Mouse (Mus musculus) testis, adult 2 months (tissue): ENCODE data around the gene Myg1. TPM values are rescaled to one million over a fixed set of nuclear protein-coding genes. Genes with fewer than 3 reads are reported as not detected.
A peak's percentile ranks its signal among the peaks of the same experiment; 100 is the strongest.

Source experiments
- H3K27ac ChIP-seq: fragments of 200-500 bp; 2 replicates; pipeline ENCODE4 v1.5.1; 2012; ENCODE audit warnings: low read depth, low read length; ENCODE audit not compliant: control insufficient read depth, insufficient read depth
- H3K27me3 ChIP-seq: fragments of 200-500 bp; 2 replicates; pipeline ENCODE4 v1.6.1; 2012; ENCODE audit warnings: mild to moderate bottlenecking, low read length, moderate library complexity; ENCODE audit not compliant: control insufficient read depth, insufficient read depth
- H3K36me3 ChIP-seq: fragments of 200-500 bp; 2 replicates; pipeline ENCODE4 v1.6.1; 2012; ENCODE audit warnings: mild to moderate bottlenecking, low read length; ENCODE audit not compliant: control insufficient read depth, insufficient read depth
- H3K4me1 ChIP-seq: fragments of 200-500 bp; 2 replicates; pipeline ENCODE4 v1.6.1; 2012; ENCODE audit warnings: low read length; ENCODE audit not compliant: control insufficient read depth, insufficient read depth
- H3K4me3 ChIP-seq: fragments of 200-500 bp; 2 replicates; pipeline ENCODE4 v1.5.1; 2012; ENCODE audit warnings: low read depth, mild to moderate bottlenecking, low read length, moderate library complexity, mixed read lengths; ENCODE audit not compliant: control insufficient read depth
- CTCF ChIP-seq: fragments of 200-500 bp; IDR thresholded peaks from 2 replicates; pipeline ENCODE4 v1.5.1; 2012; ENCODE audit warnings: low read depth, mild to moderate bottlenecking, inconsistent platforms, low read length, moderate library complexity; ENCODE audit not compliant: control insufficient read depth, insufficient read depth, insufficient replicate concordance
- POLR2A ChIP-seq: fragments of 200-500 bp; IDR thresholded peaks from 2 replicates; pipeline ENCODE4 v1.6.1; 2012; ENCODE audit warnings: low read depth, mild to moderate bottlenecking, inconsistent platforms, low read length, moderate library complexity; ENCODE audit not compliant: control insufficient read depth
- polyA plus RNA-seq: library from polyadenylated mRNA; depleted of rRNA; stranded (reverse); fragments of >200 nt; gene quantifications from 2 replicates; pipeline ENCODE4 v1.2.3, GENCODE M21; 2012

Myg1 gene
- polyA plus RNA-seq, 1 experiment = 30.3 TPM

DNA sequence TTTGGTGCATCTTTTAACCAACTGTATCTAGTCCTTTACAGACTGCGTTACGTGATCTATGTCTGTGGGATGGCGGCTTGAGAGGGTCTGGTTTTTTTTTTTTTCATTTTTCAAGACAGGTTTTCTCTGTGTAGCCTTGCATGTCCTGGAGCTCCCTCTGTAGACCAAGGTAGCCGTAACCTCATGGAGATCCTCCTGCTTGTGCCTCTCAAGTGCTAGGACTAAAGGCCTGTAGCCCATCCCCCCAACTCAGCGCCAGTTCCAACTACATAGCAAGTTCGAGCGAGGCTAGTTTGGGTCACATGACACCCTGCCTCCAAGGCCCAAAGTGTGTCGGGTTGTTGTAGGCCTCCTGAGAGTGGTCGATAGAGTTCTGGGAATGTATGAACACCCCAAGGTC lies 22.8 kb upstream of the Myg1 start:
- H3K36me3 ChIP-seq = peaks cover 9% of the 10 kb centered on the region
- no peak overlapping the region for H3K4me3 ChIP-seq
- H3K27ac ChIP-seq = no peak overlapping the region
- TF ChIP-seq POLR2A (no peak), CTCF (no peak)
- H3K4me1 ChIP-seq = no peaks in the 10 kb centered on the region
- H3K27me3 ChIP-seq = no peaks in the 10 kb centered on the region

DNA sequence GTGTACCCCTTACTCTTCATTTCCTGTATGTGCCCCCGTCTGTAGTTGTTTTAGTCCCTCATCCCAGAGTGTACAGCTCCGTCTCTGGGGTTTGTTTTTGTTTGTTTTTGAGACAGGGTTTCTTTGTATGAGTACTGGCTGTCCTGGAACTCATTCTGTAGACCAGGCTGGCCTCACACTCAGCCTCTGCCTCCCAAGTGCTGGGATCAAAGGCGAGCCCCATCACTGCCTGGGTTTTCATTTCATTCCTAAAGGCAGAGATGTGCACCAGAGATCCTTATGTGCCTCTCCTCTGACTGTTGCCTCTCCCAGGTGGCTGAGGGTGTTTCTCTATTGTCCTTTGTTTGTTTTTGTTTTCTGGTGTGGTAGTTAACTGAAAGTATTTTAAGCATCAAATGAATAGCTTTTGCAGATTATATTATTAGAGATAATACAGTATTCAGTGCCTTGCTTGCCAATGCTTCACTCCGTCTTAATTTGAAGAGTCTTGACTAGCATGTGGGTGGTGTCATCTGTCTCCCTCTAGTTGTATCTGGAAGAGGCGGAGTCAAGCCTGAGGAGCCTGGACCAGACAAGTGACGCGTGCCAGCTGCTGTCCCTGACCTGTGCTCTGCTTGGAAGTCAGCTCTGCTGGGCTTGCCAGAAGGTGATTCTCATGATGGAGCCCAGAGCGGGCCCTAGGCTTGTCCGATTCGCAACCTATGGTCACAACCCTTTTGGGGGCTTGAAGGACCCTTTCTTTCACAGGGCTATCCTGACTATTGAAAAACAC lies 21.2 kb upstream of the Myg1 start:
- H3K36me3 ChIP-seq = peaks cover 6% of the 10 kb centered on the region
- no peak overlapping the region for H3K27ac ChIP-seq
- TF ChIP-seq POLR2A = no peak
- no peak for TF ChIP-seq CTCF
- H3K4me1 ChIP-seq = no peaks in the 10 kb centered on the region
- no peaks in the 10 kb centered on the region for H3K27me3 ChIP-seq
- no peak overlapping the region for H3K4me3 ChIP-seq

GRCm38 (mm10) chr15:102311489-102311888 lies 20.0 kb upstream of the Myg1 start:
- no peaks in the 10 kb centered on the region for H3K4me1 ChIP-seq
- H3K27me3 ChIP-seq = no peaks in the 10 kb centered on the region
- no peak for TF ChIP-seq CTCF
- no peak for TF ChIP-seq POLR2A
- no peak overlapping the region for H3K4me3 ChIP-seq
- H3K27ac ChIP-seq = no peak overlapping the region
- H3K36me3 ChIP-seq = peaks cover 6% of the 10 kb centered on the region

- TF ChIP-seq POLR2A (no peak), CTCF (no peak)
- peaks cover 6% of the 10 kb centered on the region for H3K36me3 ChIP-seq
- H3K4me1 ChIP-seq = no peaks in the 10 kb centered on the region
- H3K27me3 ChIP-seq = no peaks in the 10 kb centered on the region
- no peak overlapping the region for H3K27ac ChIP-seq
- H3K4me3 ChIP-seq = no peak overlapping the region
Observed at GRCm38 (mm10) chr15:102315292-102315691, 16.2 kb upstream of the Myg1 start.

DNA sequence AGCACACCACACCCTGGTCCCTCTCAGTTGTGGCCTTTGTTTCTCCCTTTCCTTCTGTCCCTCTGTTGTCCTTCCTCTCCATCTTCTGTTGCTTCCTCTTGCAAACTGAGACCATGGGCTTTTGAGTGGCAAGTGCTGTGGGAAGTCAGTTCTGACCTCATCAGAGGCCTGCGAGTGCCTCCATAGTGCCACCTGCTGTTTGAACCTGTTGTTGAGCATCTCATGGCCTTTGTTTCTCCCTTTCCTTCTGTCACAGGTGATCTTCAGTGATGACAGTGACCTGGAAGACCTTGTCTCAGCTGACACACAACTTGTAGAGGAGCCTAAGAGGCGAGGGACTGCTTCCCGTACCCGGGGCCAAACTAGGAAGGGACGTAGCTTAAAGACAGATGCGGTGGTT lies 15.2 kb upstream of the Myg1 start:
- no peaks in the 10 kb centered on the region for H3K4me1 ChIP-seq
- TF ChIP-seq POLR2A = no peak
- peak; percentile 39; the same call in 1 of the 2 replicates for TF ChIP-seq CTCF
- peaks cover 5% of the 10 kb centered on the region for H3K36me3 ChIP-seq
- no peaks in the 10 kb centered on the region for H3K27me3 ChIP-seq
- H3K27ac ChIP-seq = no peak overlapping the region
- no peak overlapping the region for H3K4me3 ChIP-seq

DNA sequence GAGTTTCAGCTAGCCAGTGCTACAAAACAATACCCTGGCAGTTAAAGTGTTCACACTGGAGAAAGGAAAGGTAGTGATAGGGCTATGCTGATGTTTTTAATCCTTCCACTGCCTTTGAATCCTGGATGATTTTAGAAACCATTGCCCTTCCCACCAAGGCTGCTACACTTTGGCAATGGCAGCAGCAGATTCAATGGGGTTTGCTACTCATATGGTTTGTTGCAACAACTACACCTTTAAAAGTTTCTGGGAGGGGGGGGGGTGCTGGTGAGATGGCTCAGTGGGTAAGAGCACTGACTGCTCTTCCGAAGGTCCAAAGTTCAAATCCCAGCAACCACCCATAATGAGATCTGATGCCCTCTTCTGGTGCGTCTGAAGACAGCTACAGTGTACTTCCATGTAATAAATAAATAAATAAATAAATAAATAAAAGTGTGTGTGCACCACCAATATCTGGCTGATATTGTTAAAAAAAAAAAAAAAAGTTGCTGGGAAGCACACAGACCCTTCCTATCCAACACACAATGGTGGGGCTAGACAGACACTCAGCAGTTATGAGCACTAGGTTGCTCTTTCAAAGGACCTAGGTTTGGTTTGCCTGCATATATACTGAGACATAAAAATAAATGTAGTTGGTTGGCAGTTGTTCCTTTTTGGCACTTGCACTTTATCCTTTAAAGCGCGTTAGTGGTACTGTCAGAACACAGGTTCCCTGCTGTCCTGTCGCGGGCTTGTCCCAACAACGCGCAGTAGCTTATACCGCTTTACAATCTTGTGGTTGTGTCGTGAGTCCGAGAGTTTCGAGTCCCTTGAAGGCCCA lies 6.6 kb upstream of the Myg1 start:
- no peaks in the 10 kb centered on the region for H3K27me3 ChIP-seq
- no peak overlapping the region for H3K27ac ChIP-seq
- H3K36me3 ChIP-seq = no peaks in the 10 kb centered on the region; the same call in 1 of the 2 replicates
- no peaks in the 10 kb centered on the region; the same call in 1 of the 2 replicates for H3K4me1 ChIP-seq
- no peak for TF ChIP-seq CTCF
- no peak for TF ChIP-seq POLR2A
- no peak overlapping the region for H3K4me3 ChIP-seq

DNA sequence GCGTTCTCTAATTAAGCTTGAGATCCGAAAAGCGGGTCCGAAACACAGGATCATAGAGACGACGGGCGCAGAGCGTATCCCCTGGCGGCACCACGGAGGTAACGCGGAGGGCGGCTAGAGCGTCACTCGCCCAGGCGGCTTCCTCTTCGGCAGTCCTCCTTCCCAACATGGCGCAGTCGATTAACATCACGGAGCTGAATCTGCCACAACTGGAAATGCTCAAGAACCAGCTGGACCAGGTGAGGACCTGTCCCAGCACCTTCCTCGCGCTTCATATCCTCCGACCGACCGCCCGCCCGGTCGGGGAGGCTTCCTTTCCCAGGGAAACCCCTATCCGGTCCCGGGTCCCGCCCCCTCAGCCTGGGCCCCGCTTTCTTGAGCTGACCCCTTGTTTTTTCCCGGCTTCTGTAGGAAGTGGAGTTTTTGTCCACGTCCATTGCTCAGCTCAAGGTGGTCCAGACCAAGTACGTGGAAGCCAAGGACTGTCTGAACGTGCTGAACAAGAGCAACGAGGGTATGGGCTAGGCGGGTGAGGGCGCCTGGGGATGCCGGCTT lies 5.4 kb upstream of the Myg1 start, which contains the start of gene Pfdn5:
Pfdn5 (plus strand) TSS at position 95 of the 555 bp plus-strand sequence.
- Histone ChIP-seq H3K36me3 (no peaks in the 10 kb centered on the region; the same call in 1 of the 2 replicates), H3K4me1 (peaks cover 1% of the 10 kb centered on the region; the same call in 1 of the 2 replicates), H3K27me3 (no peaks in the 10 kb centered on the region), H3K27ac (peak within 1 kb of the TSS; percentile 83), H3K4me3 (peak within 1 kb of the TSS; percentile 95)
- no peak; the same call in 1 of the 2 replicates for TF ChIP-seq CTCF
- peak; percentile 93 for TF ChIP-seq POLR2A
